Mouse (Mus musculus) CH12F3 (cell line): ENCODE measurements around the gene Lama4.

Experiments used
- in situ Hi-C: fragments of 300-500 bp; cut with MboI; formaldehyde crosslinking; loops from 2 replicates; pipeline ENCODE4 v1.14.3; 2020; ENCODE audit warnings: low sequenced_read_pairs

The Lama4 gene

DNA sequence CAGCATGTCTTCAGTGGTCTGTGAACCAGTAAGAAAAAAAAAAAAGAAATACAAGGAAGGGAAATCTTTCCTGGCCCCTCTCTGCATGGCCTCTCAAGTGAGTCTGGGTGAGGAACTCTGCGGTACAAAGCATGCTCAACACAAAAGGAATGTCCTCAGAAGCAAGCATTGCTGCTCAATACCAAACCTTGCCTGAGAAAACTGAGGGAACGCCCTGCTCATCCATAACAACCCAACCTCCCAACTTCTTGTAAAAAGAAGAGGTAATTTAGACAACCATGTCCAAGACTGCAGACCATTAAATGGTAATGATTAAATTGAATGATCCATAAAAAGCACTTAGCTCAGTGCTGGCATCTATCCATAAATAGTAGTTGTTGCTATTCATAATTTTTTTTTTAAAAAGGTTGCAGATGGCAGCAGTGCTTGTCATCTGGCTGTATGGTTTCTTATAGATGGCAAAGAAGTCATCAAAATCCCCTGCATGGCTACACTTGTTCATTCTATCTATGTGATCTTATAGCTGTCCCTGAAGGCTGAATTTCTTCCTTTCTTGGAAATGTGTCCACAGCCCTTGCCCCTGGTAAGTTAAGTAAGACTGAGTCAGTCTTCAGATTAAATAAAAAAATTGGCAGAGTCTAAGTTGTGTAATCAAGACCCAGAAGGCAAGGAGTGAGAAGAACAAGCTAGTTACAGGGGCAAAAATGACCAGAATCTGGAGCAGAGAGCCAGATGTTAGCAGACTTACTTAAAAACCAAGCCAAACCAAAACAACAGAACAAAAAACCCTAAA, 28.5 kb downstream of the Lama4 start:
- in situ Hi-C loops, result no loop called here

DNA sequence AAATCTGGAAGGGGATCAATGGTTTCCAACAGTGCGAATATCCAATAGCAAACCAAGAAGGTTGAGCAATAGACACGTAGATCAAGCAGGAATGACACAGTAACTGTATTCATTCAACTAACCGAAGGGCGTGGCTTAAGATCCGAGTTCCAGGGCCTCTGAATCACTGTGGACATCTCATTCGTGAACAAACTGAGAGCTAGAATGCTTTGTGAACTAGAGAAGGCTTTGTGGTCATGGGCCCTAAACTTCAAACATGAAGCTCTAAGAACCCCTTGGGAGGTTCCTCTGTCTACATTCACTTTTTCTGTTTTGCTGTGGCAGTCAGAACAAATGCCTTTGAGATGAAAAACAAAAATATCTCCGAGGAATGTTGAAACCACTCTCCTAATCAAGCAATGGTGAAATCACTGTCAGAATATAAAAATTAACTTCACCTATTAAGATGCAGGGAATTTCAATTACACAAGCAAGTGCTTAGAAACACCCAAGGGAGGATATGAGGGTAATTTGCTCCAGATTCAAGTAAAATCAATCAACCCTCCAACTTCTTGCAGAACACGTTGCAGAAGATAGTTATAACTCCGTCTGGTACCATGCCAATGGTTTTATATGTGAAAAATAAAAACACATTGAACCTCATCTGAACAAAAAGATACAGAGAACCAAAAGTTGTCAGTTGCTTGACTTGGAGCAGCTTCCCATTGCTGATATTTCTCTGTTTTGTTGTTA, 29.6 kb downstream of the Lama4 start:
- in situ Hi-C loops, result no loop called here

DNA sequence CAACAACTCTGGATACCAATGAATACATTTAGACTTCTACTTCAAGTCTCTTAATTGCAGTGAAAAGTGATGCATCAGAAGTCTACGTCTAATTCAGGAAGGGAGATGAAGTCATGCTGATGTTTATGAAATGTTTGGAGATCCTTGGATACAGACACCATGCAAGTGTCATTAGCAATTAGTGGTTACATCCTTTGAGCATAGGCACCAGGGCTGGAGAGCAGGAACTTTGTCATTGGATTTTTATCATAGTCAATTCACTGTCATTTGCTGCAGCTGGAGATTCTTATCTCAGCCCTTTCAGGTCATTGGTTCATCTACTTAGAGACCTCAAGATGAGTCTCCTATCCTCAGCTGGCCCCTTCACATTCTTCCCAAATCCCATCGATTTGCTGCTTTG, 30.6 kb downstream of the Lama4 start:
- in situ Hi-C loops, result no loop called here

DNA sequence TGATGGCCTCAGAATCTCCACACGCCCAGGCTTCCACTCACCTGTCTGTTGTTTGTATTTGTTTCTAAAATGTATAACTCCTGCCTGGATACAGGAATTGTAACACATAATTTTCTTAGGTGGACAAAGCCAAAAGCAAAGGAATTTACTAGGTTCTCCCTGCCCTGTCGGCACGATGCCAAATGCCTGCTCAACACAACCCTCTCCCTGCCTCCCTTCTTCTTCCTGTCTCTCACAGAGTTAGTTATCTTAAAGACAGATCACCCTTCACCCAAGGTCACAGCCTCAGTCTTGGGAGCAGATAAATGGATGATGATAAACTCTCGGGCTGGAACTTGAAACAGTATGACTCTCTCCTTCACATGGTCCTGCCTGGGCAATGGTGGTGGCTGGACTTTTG, 35.6 kb downstream of the Lama4 start:
- in situ Hi-C loops, result no loop called here

DNA sequence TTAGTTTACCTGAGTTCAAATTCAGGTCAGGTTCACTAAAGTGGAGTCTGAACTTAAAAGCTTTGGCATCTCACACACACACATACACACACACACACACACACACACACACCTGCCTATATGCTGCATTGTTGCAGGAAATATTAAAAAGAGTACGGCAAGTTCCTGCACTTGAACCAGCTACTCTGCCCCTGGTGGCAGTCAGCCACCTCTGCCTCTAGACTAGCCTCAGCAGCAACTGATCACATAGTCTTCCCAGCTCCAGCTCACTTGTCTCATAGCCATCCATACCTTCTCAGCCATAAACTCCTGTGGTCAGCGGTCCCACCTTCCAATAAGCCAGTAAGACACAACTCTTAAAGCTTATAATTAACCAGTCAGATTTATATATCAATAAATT, 37.2 kb downstream of the Lama4 start:
- in situ Hi-C loops, result no loop called here

DNA sequence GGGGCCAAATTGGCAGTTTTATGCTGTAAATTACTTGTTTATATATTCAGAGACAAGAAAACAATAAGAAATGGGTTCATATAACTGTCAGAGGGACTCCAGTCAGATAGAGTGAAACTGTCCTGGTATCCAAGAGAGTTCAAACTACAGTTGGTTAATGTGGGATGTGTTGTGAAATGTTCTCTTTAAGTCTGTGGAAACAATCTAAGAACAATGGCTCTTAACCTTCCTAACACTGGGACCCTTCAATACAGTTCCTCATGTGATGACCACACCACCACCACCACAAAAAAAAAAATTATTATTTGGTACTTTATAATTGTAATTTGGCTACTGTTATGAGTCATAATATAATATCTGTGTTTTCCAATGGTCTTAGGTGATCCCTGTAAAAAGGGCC, 38.2 kb downstream of the Lama4 start:
- in situ Hi-C loops, result no loop called here

DNA sequence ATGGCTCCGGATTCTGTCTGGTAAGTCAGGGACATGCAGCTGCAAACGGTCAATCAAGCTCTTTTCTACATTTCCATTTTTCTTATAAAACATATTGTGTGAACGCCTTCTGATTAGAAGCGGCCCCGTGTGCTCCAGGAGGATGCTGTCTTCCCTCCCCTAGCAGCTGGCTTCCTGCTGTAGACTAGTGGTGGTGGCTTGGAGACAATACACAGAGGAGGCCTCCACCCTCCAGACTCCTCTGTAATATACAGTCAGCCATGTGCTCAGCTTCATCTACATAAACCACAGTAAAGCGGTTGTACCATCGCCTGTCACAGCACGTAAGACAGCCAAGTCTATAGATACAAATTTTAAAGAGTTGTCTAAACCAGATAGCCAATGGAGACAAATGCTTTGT, 40.2 kb downstream of the Lama4 start:
- in situ Hi-C loops, result no loop called here

DNA sequence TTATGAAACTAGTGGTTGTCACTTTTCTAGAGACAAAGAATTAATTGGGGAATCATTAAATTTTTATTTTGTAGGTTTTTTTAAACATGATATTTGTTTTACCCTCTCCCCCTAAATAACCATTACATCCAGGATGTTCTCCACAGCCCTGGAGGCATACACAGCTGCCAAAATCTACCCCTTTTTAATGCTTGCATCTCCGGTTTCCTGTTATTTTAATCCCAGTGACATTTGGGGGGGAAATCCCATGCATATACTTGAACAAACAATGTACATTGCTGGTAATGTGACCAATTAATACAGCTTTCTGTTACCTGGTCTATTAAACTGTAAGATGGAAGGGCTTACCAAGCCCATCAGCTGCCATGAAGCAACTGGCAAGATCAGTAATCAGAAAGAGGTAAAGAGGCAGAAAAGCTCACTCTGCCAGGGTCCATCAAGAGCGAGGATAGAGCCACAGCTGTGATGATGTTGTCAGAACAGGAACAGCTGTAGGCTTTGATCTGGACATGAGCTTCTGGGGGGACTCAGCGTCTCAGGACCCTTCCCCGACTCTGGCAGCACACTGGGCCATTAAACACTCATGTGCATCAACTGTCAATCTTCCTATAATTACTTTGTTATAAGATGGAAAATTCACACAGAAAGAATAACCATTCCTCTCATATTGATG, 41.3 kb downstream of the Lama4 start:
- in situ Hi-C loops, result no loop called here

DNA sequence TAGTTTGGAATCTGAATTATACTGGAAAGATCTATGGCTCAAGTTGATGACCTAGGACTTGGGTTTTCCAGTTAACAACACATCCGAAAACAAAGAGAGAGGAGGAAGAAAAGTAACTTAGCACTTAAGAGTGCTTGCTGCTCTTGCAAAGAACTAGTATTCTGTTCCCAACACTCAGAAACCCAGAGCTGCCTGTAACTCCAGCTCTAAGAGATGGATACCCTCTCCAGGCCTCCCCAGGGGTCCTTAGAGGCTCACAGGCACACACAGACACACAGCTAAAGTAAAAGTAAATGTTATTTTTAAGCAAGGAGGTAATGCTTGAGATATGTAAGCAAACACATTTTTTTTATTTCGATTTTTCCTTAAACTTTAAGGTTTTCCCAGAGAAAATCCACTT, 49.5 kb downstream of the Lama4 start:
- in situ Hi-C loops, result no loop called here

DNA sequence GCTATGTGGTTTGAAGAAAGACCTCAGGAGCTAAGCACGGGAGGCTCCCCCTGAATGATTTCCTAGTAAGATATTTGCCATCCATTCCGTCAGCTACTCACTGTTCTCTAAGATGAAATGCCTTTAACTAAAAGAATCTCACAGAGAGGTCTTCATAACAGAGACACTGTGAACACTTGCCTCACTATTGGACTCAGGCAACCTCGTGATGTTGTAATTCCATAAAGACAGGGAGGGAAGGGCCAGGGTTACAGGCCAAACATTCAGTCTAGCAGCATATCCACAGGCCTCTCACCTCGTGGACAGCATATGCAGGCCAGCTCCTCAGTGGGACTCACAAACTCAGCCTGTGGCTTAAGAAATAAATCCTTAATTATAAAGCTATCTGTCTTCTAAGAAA, 52.7 kb downstream of the Lama4 start:
- in situ Hi-C loops, result no loop called here

DNA sequence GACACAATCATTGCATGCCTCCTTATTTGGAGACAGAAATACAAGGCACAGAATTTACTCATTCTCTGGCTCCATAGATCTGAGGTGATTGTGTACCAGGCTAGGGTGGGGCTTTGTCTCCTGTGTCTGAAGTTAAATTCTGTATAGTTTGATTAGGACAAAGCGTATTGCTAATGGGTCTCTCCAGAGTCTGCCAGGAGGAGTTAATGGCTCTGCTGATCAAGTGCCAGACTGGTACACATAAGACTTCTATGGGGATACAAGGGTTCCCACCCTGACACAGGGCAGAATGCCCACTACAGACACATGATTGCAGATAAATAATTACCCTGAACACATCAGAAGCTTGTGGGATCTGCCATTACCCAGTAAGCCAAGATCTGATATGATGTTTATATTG, 53.3 kb downstream of the Lama4 start:
- in situ Hi-C loops, result no loop called here

DNA sequence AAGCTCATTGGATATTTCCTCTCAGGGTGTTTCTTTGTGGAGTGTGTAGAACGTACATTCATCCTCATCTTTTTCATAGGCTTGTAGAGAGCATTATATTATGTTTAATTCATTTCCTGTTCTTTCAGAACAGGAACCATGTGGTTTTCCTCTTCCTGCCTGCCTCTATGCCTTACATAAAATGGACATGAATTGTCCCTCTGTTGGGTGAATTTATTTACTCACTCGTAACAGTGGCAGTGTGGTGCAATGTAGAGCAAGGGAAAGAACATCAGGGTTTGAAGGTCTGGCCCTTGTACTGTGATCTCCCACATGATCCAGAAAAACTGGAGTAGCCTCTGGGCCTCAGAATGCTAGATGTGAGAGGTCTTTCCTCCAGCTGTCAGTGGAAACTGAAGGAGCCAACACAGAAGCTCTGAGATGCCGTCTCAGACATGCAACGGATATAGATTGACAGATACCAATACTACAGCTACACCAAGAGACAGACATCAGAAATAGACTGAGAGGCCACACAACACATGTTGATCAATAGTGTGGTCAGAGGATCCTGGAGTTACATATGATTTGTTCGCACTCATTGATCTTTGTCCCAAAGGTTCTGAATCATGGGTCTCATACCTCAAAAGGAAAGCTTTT, 58.4 kb downstream of the Lama4 start:
- in situ Hi-C loops, result no loop called here

DNA sequence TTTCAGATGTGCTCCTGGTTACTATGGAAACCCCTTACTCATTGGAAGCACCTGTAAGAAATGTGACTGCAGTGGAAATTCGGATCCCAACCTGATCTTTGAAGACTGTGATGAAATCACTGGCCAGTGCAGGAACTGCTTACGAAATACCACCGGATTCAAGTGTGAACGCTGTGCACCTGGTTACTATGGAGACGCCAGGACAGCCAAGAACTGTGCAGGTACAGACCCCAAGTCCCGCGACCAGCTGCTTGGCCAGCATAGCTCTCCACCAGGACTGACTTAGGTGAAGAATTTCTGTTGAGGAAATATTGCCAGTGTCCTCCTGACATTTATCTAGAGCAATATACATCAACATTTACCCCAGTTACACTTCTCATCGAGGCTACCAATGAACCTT, 61.2 kb downstream of the Lama4 start:
- in situ Hi-C loops, result no loop called here

DNA sequence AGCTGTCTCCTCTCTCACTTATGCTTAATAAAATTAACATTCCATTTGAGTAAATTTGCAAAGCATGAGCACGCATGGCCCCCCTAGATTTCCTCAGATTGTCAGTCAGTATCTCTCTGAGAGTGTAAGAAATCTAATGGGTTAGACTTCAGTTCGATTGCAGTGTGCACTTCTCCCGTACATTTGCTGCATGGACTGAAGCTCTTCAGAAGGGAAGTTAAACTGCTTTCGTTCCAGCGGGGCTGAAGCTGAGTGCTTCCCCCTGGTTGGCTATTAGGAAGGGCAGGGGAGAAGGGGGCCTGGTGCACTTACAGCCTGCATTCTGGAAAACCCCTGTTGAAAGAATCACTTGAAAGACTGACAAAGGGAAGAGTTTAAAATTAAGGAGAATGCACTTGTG, 61.7 kb downstream of the Lama4 start:
- in situ Hi-C loops, result no loop called here

DNA sequence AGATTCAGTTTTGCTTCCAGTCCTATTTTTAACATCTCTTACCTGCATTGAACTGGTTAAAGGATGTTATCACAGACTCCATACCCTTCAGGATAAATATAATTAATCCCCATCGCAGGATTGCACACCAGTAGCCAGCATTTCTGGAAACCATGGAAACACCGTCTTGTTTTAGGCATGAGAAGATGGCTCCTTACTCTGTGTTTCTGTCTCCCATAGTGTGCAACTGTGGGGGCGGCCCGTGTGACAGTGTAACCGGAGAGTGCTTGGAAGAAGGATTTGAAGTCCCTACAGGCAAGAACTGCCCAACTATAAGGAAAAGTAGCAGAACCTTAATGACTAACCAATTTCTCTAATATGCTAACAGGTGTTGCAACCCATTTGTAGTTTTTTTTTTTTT, 63.1 kb downstream of the Lama4 start:
- in situ Hi-C loops, result no loop called here

DNA sequence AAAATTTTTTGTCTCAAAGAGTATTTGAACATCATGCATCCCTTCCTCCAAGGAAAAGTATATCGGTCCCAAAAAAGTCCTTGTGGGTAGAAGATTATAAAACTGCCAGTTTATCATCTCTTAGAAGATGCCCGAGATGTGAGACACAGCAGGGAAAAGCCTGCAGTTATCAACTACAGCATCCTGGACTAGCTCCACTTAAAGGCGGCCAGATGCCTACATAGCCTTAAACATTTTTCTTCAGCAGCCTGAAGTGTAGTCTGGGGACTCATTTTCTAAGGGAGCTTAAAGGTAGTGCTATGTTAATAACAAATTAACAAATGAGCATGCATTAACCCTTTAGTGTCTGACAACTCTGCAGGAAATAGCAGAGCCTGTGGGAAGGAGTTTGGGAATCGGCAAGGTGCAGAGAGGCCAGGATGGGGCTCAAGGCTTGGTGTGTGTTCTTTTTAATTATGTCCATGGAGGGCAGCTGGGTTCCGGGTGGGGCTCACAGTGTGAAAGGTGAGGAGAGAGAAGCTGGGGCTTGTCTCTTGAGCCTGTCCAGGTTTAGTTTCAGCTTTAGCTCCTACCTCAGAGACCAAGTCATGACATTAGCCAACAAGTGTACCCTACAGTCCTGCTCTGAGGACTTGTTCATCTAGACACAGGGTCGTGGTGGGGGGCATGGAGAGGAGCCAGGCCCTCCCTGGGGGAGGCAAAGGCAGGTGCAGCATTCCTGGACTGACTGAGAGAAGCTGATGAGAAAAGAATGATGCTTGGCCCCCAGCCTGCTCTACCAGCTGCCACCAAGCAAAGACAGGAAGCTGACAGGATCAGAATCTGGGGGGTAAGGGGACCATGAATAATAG, 64.2 kb downstream of the Lama4 start:
- in situ Hi-C loops, result no loop called here

DNA sequence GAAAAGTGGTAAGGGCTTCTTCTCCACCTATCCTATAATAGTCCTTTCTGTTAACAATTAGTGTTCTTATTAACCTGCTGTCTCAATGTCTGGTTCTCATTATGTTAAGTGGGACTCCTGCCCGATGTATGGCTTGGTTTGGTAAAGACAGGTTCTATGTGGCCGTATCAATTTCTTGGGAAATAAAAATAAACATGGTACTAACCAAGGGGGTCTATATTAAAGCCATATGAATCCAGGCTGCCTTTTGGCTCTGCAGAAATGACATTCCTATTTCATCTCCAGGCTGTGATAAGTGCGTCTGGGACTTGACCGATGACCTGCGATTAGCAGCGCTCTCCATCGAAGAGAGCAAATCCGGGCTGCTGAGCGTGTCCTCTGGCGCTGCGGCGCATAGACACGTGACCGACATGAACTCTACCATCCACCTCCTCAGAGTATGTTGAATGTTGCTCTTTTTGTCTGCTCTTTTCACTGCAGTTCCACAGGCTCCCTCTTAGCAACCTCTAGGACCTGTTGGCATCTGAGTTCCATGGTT, 64.9 kb downstream of the Lama4 start:
- in situ Hi-C loops, result no loop called here

DNA sequence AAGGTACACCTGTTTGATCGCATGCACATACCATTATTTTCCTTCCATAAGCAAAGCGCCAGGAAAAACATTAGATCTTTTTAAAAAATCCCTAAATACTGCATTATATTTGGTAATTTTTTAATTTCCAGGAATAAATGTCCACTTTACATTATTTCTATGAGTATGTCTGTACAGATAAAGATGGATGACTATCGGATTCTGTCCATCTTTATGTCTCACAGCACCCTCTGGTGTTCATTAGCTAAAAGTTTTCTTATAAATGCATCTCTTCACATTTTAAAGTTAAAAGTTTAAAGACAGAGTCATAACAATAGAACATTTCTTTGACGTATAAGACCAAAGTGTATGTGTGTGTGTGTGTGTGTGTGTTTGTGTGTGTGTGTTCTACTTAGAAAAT, 74.2 kb downstream of the Lama4 start:
- in situ Hi-C loops, result no loop called here

DNA sequence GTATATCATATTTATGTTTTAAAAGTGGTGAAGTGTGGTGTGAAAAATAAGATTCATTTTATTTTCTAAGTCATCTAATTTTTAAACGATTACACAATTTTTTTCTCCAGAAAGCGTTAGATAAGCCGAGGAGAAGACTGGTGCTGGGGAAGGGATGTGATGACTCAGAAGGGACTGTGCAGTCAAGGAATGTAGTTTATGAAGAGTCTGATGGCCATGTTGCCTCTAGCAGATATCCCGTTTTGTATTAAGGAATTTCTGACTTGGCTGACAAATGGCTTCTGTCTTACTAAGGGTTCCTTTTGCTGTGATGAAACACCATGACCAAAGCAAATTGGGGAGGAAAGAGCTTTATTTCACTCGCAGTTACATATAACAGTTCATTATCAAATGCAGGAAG, 74.7 kb downstream of the Lama4 start:
- in situ Hi-C loops, result no loop called here

DNA sequence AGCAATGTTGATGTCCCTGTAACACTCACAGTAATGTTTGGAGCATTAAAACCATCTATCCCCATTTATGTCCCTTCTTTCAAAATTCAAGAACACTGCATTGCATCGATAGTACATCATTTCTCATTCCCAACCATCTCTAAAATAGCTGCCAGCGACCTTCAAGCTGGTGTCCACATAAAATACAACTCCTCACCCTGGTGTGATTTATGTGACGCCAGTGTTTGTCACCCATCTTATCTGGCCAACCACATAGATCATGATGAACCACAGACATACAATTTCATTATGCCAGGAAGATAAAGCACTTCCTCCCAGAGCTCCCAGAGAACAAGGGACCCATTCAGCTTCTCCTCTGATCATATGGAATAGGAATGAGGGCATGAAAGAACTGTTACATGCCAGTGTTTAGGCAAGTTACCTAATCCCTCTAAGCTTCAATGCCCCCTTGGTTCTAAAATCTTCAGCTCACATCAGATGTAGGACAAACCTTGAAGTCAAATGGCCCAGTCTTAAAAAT, 79.2 kb downstream of the Lama4 start:
- in situ Hi-C loops, result no loop called here
